Comparison of ENCODE assay signal across 9 mouse cellular contexts in the genomic region with DNA sequence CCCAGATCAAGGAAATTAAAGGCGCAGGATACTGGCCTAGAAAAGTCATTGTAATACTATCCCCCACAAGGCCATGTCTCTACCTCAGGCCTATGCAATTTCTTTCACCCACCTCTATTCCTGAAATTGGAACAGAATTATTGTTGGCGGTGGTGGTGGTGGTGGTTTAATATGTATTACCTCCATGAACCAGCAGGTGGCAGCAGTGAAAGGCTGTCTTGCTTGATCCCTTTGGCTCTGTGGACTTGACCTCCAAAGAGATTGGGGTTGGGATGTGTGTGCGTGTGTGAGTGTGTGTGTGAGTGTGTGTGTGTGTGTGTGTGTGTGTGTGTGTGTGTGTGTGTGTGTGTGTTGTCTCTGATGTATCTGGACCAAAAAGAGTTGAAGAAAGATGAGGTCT. TPM values are rescaled to one million over a fixed set of nuclear protein-coding genes. Genes with fewer than 3 reads are reported as not detected.
DNase-seq lines count a peak whose midpoint lies in the region; ATAC-seq lines count a peak whose summit lies in the region.
"Had no signal": no experiment of that assay in that cellular context is flagged by ENCODE, and none has a peak within 500 bp of the region (broad histone marks: within the 10 kb centered on the region; RNA-seq: fewer than 3 reads in every experiment).

No protein-coding gene starts in this region.

- H3K4me3 ChIP-seq in intestine, embryonic 14.5 days (ENCODE audit: low read depth, low read length) = no peak overlapping the region
- H3K4me3 ChIP-seq in intestine, embryonic 15.5 days (replicated peaks) = no peak overlapping the region
- no peak overlapping the region for H3K4me3 ChIP-seq in forebrain, embryonic 11.5 days (ENCODE audit: low read depth, low read length)
- H3K4me3 ChIP-seq: embryonic facial prominence, embryonic 12.5 days had no signal

- H3K9ac ChIP-seq in intestine, embryonic 14.5 days (ENCODE audit: low read length) = no peak overlapping the region
- no peak overlapping the region for H3K9ac ChIP-seq in intestine, embryonic 15.5 days
- no peak overlapping the region for H3K9ac ChIP-seq in forebrain, embryonic 11.5 days (ENCODE audit: low read length)
- H3K9ac ChIP-seq: embryonic facial prominence, embryonic 12.5 days had no signal

- no peaks in the 10 kb centered on the region for H3K27me3 ChIP-seq in intestine, embryonic 14.5 days (replicated peaks; ENCODE audit: control insufficient read depth, insufficient read depth, low read length)
- 0 out of 2 replicates have a peak, but pooled peaks cover 12% of the 10 kb centered on the region for H3K27me3 ChIP-seq in intestine, embryonic 15.5 days (replicated peaks)
- no peaks in the 10 kb centered on the region for H3K27me3 ChIP-seq in forebrain, embryonic 11.5 days (ENCODE audit: control insufficient read depth, insufficient read depth, low read length)

- H3K4me2 ChIP-seq in intestine, embryonic 14.5 days (ENCODE audit: low read length) = no peak overlapping the region
- H3K4me2 ChIP-seq in intestine, embryonic 15.5 days (replicated peaks) = no peak overlapping the region
- no peak overlapping the region for H3K4me2 ChIP-seq in forebrain, embryonic 11.5 days (ENCODE audit: low read depth, low read length, severe bottlenecking)
- H3K4me2 ChIP-seq: embryonic facial prominence, embryonic 12.5 days had no signal

- no peak overlapping the region for H3K27ac ChIP-seq in intestine, embryonic 14.5 days (ENCODE audit: low read depth)
- no peak overlapping the region for H3K27ac ChIP-seq in intestine, embryonic 15.5 days
- H3K27ac ChIP-seq in forebrain, embryonic 11.5 days (ENCODE audit: low read depth, low read length) = no peak overlapping the region
- H3K27ac ChIP-seq: embryonic facial prominence, embryonic 12.5 days had no signal

- no peaks in the 10 kb centered on the region for H3K4me1 ChIP-seq in intestine, embryonic 14.5 days (replicated peaks; ENCODE audit: control insufficient read depth, insufficient read depth, low read length)
- H3K4me1 ChIP-seq in intestine, embryonic 15.5 days (replicated peaks) = no peaks in the 10 kb centered on the region
- no peaks in the 10 kb centered on the region for H3K4me1 ChIP-seq in forebrain, embryonic 11.5 days (replicated peaks; ENCODE audit: control insufficient read depth, insufficient read depth, low read length)
- H3K4me1 ChIP-seq: embryonic facial prominence, embryonic 12.5 days had no signal

- no peak for ATAC-seq in intestine, embryonic 14.5 days (replicated peaks; ENCODE audit: low FRiP score, low TSS enrichment, low read depth)
- ATAC-seq in intestine, embryonic 15.5 days = no peak; the same call in 1 of the 2 replicates
- ATAC-seq in forebrain, embryonic 11.5 days (replicated peaks; ENCODE audit: low FRiP score) = no peak

- WGBS in intestine, embryonic 14.5 days = 12% methylated on average over 3 of the region's 3 CpGs
- WGBS in intestine, embryonic 15.5 days = 4% methylated on average over 3 of the region's 3 CpGs
- 19% methylated on average over 3 of the region's 3 CpGs for WGBS in forebrain, embryonic 11.5 days
- 3% methylated on average over 3 of the region's 3 CpGs for whole genome bisulfite sequencing in large intestine, adult 2 months

- peak; percentile 79 for DNase-seq in intestine, embryonic 14.5 days (ENCODE audit: low spot score)
- peak; percentile 59 for DNase-seq in ES-CJ7 (ENCODE audit: low read depth, low spot score)
- DNase-seq in c-Kit-negative CD71-positive TER-119-positive erythroid progenitor cells, embryonic 14.5 days (ENCODE audit: low read depth, low spot score) = peak; percentile 73
- peak; percentile 78 for DNase-seq in forebrain, embryonic 11.5 days (ENCODE audit: low spot score)
- peak; percentile 31 for DNase-seq in large intestine, adult 2 months (ENCODE audit: low read depth, low spot score)
- peak; percentile 75 for DNase-seq in lung, postnatal 36 days
- peak; percentile 39 for DNase-seq in testis, postnatal 14 days (ENCODE audit: low spot score)

- no peaks in the 10 kb centered on the region for H3K36me3 ChIP-seq in intestine, embryonic 14.5 days (ENCODE audit: control insufficient read depth, insufficient read depth, low read length)
- H3K36me3 ChIP-seq in intestine, embryonic 15.5 days = no peaks in the 10 kb centered on the region
- no peaks in the 10 kb centered on the region for H3K36me3 ChIP-seq in forebrain, embryonic 11.5 days (ENCODE audit: control insufficient read depth, insufficient read depth, low read length)
- H3K36me3 ChIP-seq: embryonic facial prominence, embryonic 12.5 days had no signal

- H3K9me3 ChIP-seq in intestine, embryonic 14.5 days (ENCODE audit: control insufficient read depth, low read length) = no peaks in the 10 kb centered on the region
- no peaks in the 10 kb centered on the region for H3K9me3 ChIP-seq in intestine, embryonic 15.5 days
- no peaks in the 10 kb centered on the region for H3K9me3 ChIP-seq in forebrain, embryonic 11.5 days (ENCODE audit: control insufficient read depth, low read length)
- H3K9me3 ChIP-seq: embryonic facial prominence, embryonic 12.5 days had no signal

RNA-seq across cellular contexts. Expression of a gene that starts 26.2 kb away (rescaled TPM):
- 0.28 and 0.31 TPM in 2 replicates for polyA plus RNA-seq in intestine, embryonic 14.5 days (2014; fragmentation: Nextera tagmentation; extraction: Ambion mirVana)
- 0.28 and 0.40 TPM in 2 replicates for polyA plus RNA-seq in intestine, embryonic 15.5 days (2015; fragmentation: Nextera tagmentation; extraction: Ambion mirVana)
- 1.3 and 1.6 TPM in 2 replicates for polyA plus RNA-seq in forebrain, embryonic 11.5 days (2014; fragmentation: Nextera tagmentation; extraction: Ambion mirVana)
- polyA plus RNA-seq in large intestine, adult 2 months (2012; rRNA removed) = 0.05 and 0.16 TPM in 2 replicates

RNA-seq across cellular contexts. Expression of a gene that starts 28.5 kb away (rescaled TPM):
- 10.4 and 12.8 TPM in 2 replicates for polyA plus RNA-seq in intestine, embryonic 14.5 days (2014; fragmentation: Nextera tagmentation; extraction: Ambion mirVana)
- polyA plus RNA-seq in intestine, embryonic 15.5 days (2015; fragmentation: Nextera tagmentation; extraction: Ambion mirVana) = 9.0 and 11.1 TPM in 2 replicates
- 11.2 and 13.8 TPM in 2 replicates for polyA plus RNA-seq in forebrain, embryonic 11.5 days (2014; fragmentation: Nextera tagmentation; extraction: Ambion mirVana)
- 12.2 and 12.8 TPM in 2 replicates for polyA plus RNA-seq in large intestine, adult 2 months (2012; rRNA removed)

RNA-seq across cellular contexts. Expression of a gene that starts 32.8 kb away (rescaled TPM):
- polyA plus RNA-seq in intestine, embryonic 14.5 days (2014; fragmentation: Nextera tagmentation; extraction: Ambion mirVana) = 0.35 and 0.55 TPM in 2 replicates
- 0.29 and 0.34 TPM in 2 replicates for polyA plus RNA-seq in intestine, embryonic 15.5 days (2015; fragmentation: Nextera tagmentation; extraction: Ambion mirVana)
- polyA plus RNA-seq in forebrain, embryonic 11.5 days (2014; fragmentation: Nextera tagmentation; extraction: Ambion mirVana) = 1.8 and 2.8 TPM in 2 replicates
- polyA plus RNA-seq in large intestine, adult 2 months (2012; rRNA removed) = 2.2 and 4.1 TPM in 2 replicates
